Mouse (Mus musculus): ENCODE results near the gene Ampd3. TPM values are rescaled to one million over a fixed set of nuclear protein-coding genes. Genes with fewer than 3 reads are reported as not detected.

The Ampd3 gene
- polyA plus RNA-seq, 1 experiment = 4.5 TPM

GRCm38 (mm10) chr7:110792834-110793233 is 24.8 kb downstream of the Ampd3 start:
- Histone ChIP-seq H3K36me3 (ENCODE audit: control insufficient read depth, insufficient read depth) (peaks cover 23% of the 10 kb centered on the region), H3ac (ENCODE audit: control insufficient read depth, insufficient read length, low read depth) (no peak overlapping the region), H3K79me2 (ENCODE audit: control insufficient read depth, insufficient read depth) (peaks cover 13% of the 10 kb centered on the region), H3K79me3 (ENCODE audit: low read depth) (peaks cover 4% of the 10 kb centered on the region), H3K4me3 (ENCODE audit: insufficient read depth, poor library complexity, severe bottlenecking) (no peak overlapping the region), H3K27me3 (ENCODE audit: control insufficient read depth, insufficient read depth, insufficient read length) (no peaks in the 10 kb centered on the region)
- TF ChIP-seq CTCF (IDR thresholded peaks at IDR 0.05; ENCODE audit: control insufficient read depth, insufficient read depth, insufficient read length) = no peak
- no peak for TF ChIP-seq MAX (IDR thresholded peaks at IDR 0.05)
- TF ChIP-seq FOSL1 (IDR thresholded peaks at IDR 0.05; ENCODE audit: insufficient read depth, low read length, poor library complexity, severe bottlenecking) = no peak
- no peak for TF ChIP-seq CEBPB (IDR thresholded peaks at IDR 0.05; ENCODE audit: low read depth)
- no peak for TF ChIP-seq USF1 (IDR thresholded peaks at IDR 0.05; ENCODE audit: low read depth)
- no peak for TF ChIP-seq MYOG (IDR thresholded peaks at IDR 0.05; ENCODE audit: control insufficient read depth, extremely low read depth, insufficient read length)
- TF ChIP-seq MYOD1 (IDR thresholded peaks at IDR 0.05; ENCODE audit: control insufficient read depth, insufficient read length, low read depth) = no peak

GRCm38 (mm10) chr7:110794722-110795121 is 26.7 kb downstream of the Ampd3 start:
- H3K79me3 ChIP-seq (ENCODE audit: low read depth) = no peaks in the 10 kb centered on the region
- no peak overlapping the region for H3ac ChIP-seq (ENCODE audit: control insufficient read depth, insufficient read length, low read depth)
- no peaks in the 10 kb centered on the region for H3K27me3 ChIP-seq (ENCODE audit: control insufficient read depth, insufficient read depth, insufficient read length)
- peaks cover 18% of the 10 kb centered on the region for H3K36me3 ChIP-seq (ENCODE audit: control insufficient read depth, insufficient read depth)
- H3K4me3 ChIP-seq (ENCODE audit: insufficient read depth, poor library complexity, severe bottlenecking) = no peak overlapping the region
- TF ChIP-seq CTCF (IDR thresholded peaks at IDR 0.05; ENCODE audit: control insufficient read depth, insufficient read depth, insufficient read length) (no peak), USF1 (IDR thresholded peaks at IDR 0.05; ENCODE audit: low read depth) (no peak), CEBPB (IDR thresholded peaks at IDR 0.05; ENCODE audit: low read depth) (no peak), MYOD1 (IDR thresholded peaks at IDR 0.05; ENCODE audit: control insufficient read depth, insufficient read length, low read depth) (no peak), MYOG (IDR thresholded peaks at IDR 0.05; ENCODE audit: control insufficient read depth, extremely low read depth, insufficient read length) (no peak), FOSL1 (IDR thresholded peaks at IDR 0.05; ENCODE audit: insufficient read depth, low read length, poor library complexity, severe bottlenecking) (no peak), MAX (IDR thresholded peaks at IDR 0.05) (no peak)
- H3K79me2 ChIP-seq (ENCODE audit: control insufficient read depth, insufficient read depth) = peaks cover 2% of the 10 kb centered on the region

- no peaks in the 10 kb centered on the region for H3K79me3 ChIP-seq (ENCODE audit: low read depth)
- TF ChIP-seq MAX (IDR thresholded peaks at IDR 0.05) = no peak
- TF ChIP-seq MYOD1 (IDR thresholded peaks at IDR 0.05; ENCODE audit: control insufficient read depth, insufficient read length, low read depth) = no peak
- TF ChIP-seq USF1 (IDR thresholded peaks at IDR 0.05; ENCODE audit: low read depth) = no peak
- TF ChIP-seq MYOG (IDR thresholded peaks at IDR 0.05; ENCODE audit: control insufficient read depth, extremely low read depth, insufficient read length) = no peak
- TF ChIP-seq FOSL1 (IDR thresholded peaks at IDR 0.05; ENCODE audit: insufficient read depth, low read length, poor library complexity, severe bottlenecking) = no peak
- TF ChIP-seq CEBPB (IDR thresholded peaks at IDR 0.05; ENCODE audit: low read depth) = no peak
- no peak for TF ChIP-seq CTCF (IDR thresholded peaks at IDR 0.05; ENCODE audit: control insufficient read depth, insufficient read depth, insufficient read length)
- no peak overlapping the region for H3K4me3 ChIP-seq (ENCODE audit: insufficient read depth, poor library complexity, severe bottlenecking)
- no peaks in the 10 kb centered on the region for H3K79me2 ChIP-seq (ENCODE audit: control insufficient read depth, insufficient read depth)
- H3K27me3 ChIP-seq (ENCODE audit: control insufficient read depth, insufficient read depth, insufficient read length) = no peaks in the 10 kb centered on the region
- no peak overlapping the region for H3ac ChIP-seq (ENCODE audit: control insufficient read depth, insufficient read length, low read depth)
- H3K36me3 ChIP-seq (ENCODE audit: control insufficient read depth, insufficient read depth) = peaks cover 11% of the 10 kb centered on the region
Measured at GRCm38 (mm10) chr7:110796367-110797051, 28.5 kb downstream of the Ampd3 start.

GRCm38 (mm10) chr7:110797722-110798409 is 29.9 kb downstream of the Ampd3 start:
- TF ChIP-seq MYOD1 (IDR thresholded peaks at IDR 0.05; ENCODE audit: control insufficient read depth, insufficient read length, low read depth) (peak; percentile 51), FOSL1 (IDR thresholded peaks at IDR 0.05; ENCODE audit: insufficient read depth, low read length, poor library complexity, severe bottlenecking) (peak; percentile 55), MAX (IDR thresholded peaks at IDR 0.05) (no peak), CTCF (IDR thresholded peaks at IDR 0.05; ENCODE audit: control insufficient read depth, insufficient read depth, insufficient read length) (no peak), USF1 (IDR thresholded peaks at IDR 0.05; ENCODE audit: low read depth) (peak; percentile 21), MYOG (IDR thresholded peaks at IDR 0.05; ENCODE audit: control insufficient read depth, extremely low read depth, insufficient read length) (no peak)
- H3K36me3 ChIP-seq (ENCODE audit: control insufficient read depth, insufficient read depth) = peaks cover 11% of the 10 kb centered on the region
- H3K4me3 ChIP-seq (ENCODE audit: insufficient read depth, poor library complexity, severe bottlenecking) = no peak overlapping the region
- no peak overlapping the region for H3ac ChIP-seq (ENCODE audit: control insufficient read depth, insufficient read length, low read depth)
- H3K79me2 ChIP-seq (ENCODE audit: control insufficient read depth, insufficient read depth) = no peaks in the 10 kb centered on the region
- no peaks in the 10 kb centered on the region for H3K27me3 ChIP-seq (ENCODE audit: control insufficient read depth, insufficient read depth, insufficient read length)
- no peaks in the 10 kb centered on the region for H3K79me3 ChIP-seq (ENCODE audit: low read depth)

GRCm38 (mm10) chr7:110801028-110801427 is 33.0 kb downstream of the Ampd3 start:
- TF ChIP-seq CTCF (IDR thresholded peaks at IDR 0.05; ENCODE audit: control insufficient read depth, insufficient read depth, insufficient read length) (peak; percentile 58), MYOG (IDR thresholded peaks at IDR 0.05; ENCODE audit: control insufficient read depth, extremely low read depth, insufficient read length) (no peak)
- no peaks in the 10 kb centered on the region for H3K27me3 ChIP-seq (ENCODE audit: control insufficient read depth, insufficient read depth, insufficient read length)
- H3K4me3 ChIP-seq (ENCODE audit: insufficient read depth, poor library complexity, severe bottlenecking) = no peak overlapping the region
- H3K79me3 ChIP-seq (ENCODE audit: low read depth) = no peaks in the 10 kb centered on the region
- no peak overlapping the region for H3ac ChIP-seq (ENCODE audit: control insufficient read depth, insufficient read length, low read depth)
- no peaks in the 10 kb centered on the region for H3K79me2 ChIP-seq (ENCODE audit: control insufficient read depth, insufficient read depth)
- peaks cover 13% of the 10 kb centered on the region for H3K36me3 ChIP-seq (ENCODE audit: control insufficient read depth, insufficient read depth)

Data from C2C12 (cell line).